Mouse (Mus musculus): ENCODE measurements at regions not wholly inside any gene's neighbourhood (a gene's known extent, or its start where the extent isn't known, plus 50 kb on each side); places are given as distances from the start of the nearest gene placed in this dataset.

- H3K27ac ChIP-seq (ENCODE audit: insufficient read depth, low read depth, low read length): no peak overlapping the region
- TF ChIP-seq CTCF (IDR thresholded peaks at IDR 0.05; ENCODE audit: low read depth, low read length) (no peak), POLR2A (IDR thresholded peaks at IDR 0.05; ENCODE audit: borderline replicate concordance, low read depth, low read length) (no peak)
- no peak overlapping the region for H3K4me3 ChIP-seq (ENCODE audit: insufficient read depth, low read length)
- H3K4me1 ChIP-seq (ENCODE audit: control insufficient read depth, insufficient read depth, low read length): peaks cover 14% of the 10 kb centered on the region
Observed at GRCm38 (mm10) chr6:127337398-127337871, 109.2 kb upstream of the Parp11 start.

DNA sequence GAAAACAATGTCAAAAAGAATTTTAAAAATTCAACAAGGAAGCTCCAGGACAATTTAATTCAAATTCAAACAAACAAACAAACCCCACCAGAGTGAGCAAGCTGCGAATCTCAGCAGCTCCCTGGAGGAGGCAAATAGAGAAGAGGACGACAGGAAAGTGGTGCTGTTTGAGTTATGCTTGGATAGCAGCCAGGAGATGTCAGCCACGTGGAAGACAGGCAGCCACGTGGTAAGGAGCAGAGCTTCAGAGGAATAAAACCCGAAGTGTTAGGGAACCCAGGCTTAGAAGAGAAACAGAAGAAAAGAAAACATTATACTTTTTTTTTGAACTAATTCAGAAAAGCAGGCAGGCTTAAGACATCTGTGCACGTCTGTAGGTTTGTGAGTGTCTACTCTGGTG, 108.2 kb upstream of the Parp11 start:
- Histone ChIP-seq H3K4me1 (ENCODE audit: control insufficient read depth, insufficient read depth, low read length) (peaks cover 14% of the 10 kb centered on the region), H3K27ac (ENCODE audit: insufficient read depth, low read depth, low read length) (no peak overlapping the region), H3K4me3 (ENCODE audit: insufficient read depth, low read length) (no peak overlapping the region)
- no peak for TF ChIP-seq POLR2A (IDR thresholded peaks at IDR 0.05; ENCODE audit: borderline replicate concordance, low read depth, low read length)
- TF ChIP-seq CTCF (IDR thresholded peaks at IDR 0.05; ENCODE audit: low read depth, low read length): no peak

DNA sequence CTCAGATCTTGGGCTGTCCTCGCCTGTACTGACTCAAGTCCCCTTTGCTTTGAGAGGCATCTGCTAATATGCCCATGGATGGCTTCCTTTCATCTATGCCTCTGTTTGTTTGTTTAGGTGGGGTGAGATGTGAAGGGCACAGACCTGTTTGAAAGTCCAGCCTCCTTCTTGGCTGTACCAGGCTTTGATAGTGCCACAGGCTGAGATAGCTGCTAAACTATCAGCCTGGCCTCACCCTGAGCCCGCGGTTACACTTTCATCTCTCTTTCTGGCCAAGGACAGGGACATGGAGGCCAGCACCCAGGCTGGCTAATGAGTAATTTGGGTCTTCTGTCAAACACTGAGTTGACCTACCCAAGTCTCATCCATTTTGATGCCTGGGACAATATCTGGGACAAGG, 105.0 kb upstream of the Parp11 start:
- TF ChIP-seq CTCF (IDR thresholded peaks at IDR 0.05; ENCODE audit: low read depth, low read length) (no peak), POLR2A (IDR thresholded peaks at IDR 0.05; ENCODE audit: borderline replicate concordance, low read depth, low read length) (no peak)
- H3K4me1 ChIP-seq (ENCODE audit: control insufficient read depth, insufficient read depth, low read length): peaks cover 14% of the 10 kb centered on the region
- H3K27ac ChIP-seq (ENCODE audit: insufficient read depth, low read depth, low read length): no peak overlapping the region
- H3K4me3 ChIP-seq (ENCODE audit: insufficient read depth, low read length): no peak overlapping the region

DNA sequence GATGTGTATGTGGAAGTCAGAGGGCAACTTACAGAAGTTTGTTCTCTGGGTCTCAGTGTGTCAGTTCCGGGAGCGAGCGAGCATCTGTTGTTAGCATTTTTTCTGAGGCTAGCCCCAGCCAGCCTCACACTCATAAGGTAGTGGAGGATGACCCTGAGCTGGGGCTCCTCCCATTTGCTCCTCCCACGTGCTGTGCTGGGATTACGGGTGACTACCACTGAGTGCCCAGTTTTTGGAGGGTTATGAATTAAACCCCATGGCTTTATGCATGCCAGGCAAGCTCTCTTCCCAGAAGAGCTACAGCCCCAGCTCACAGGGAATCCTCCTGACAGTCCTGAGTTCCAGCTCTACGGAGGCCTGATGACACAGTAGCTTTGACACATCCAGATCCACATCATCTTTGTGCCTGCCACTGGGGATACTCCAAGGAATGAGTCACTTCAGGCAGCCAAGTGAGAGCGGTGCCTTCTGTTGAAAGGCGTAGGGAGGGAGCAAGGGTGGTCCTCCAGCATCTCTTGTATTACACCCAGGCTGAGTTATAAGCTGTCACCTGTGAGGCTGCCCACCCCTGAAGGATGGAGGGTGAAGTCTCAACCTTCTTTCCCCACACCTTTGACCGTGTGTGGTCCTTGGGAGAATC, 97.8 kb upstream of the Parp11 start:
- no peak for TF ChIP-seq CTCF (IDR thresholded peaks at IDR 0.05; ENCODE audit: low read depth, low read length)
- no peak for TF ChIP-seq POLR2A (IDR thresholded peaks at IDR 0.05; ENCODE audit: borderline replicate concordance, low read depth, low read length)
- H3K4me1 ChIP-seq (ENCODE audit: control insufficient read depth, insufficient read depth, low read length): peaks cover 16% of the 10 kb centered on the region
- H3K4me3 ChIP-seq (ENCODE audit: insufficient read depth, low read length): no peak overlapping the region
- no peak overlapping the region for H3K27ac ChIP-seq (ENCODE audit: insufficient read depth, low read depth, low read length)

- TF ChIP-seq CTCF (IDR thresholded peaks at IDR 0.05; ENCODE audit: low read depth, low read length): no peak
- TF ChIP-seq POLR2A (IDR thresholded peaks at IDR 0.05; ENCODE audit: borderline replicate concordance, low read depth, low read length): no peak
- Histone ChIP-seq H3K4me1 (ENCODE audit: control insufficient read depth, insufficient read depth, low read length) (peaks cover 16% of the 10 kb centered on the region), H3K27ac (ENCODE audit: insufficient read depth, low read depth, low read length) (no peak overlapping the region), H3K4me3 (ENCODE audit: insufficient read depth, low read length) (no peak overlapping the region)
Observed at GRCm38 (mm10) chr6:127349479-127350110, 97.0 kb upstream of the Parp11 start.

DNA sequence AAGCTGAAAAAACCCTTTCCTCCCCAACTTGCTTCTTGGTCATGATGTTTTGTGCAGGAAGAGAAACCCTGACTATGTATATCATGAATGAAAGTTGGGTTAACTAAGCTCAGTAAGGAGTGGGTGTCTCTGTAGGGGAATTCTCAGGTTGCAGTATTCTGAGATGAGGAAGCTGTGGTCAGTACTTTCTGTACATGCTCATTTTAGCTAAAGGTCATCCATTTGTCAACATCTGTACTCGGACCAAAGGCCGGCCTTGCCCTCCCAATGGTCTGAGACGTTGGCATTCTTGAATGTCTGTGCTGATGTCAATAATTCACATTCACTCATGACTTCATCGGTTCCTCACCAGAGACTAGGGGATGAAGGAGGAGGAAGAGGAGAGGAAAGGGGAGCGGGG, 94.9 kb upstream of the Parp11 start:
- Histone ChIP-seq H3K4me1 (ENCODE audit: control insufficient read depth, insufficient read depth, low read length) (peaks cover 16% of the 10 kb centered on the region), H3K27ac (ENCODE audit: insufficient read depth, low read depth, low read length) (no peak overlapping the region), H3K4me3 (ENCODE audit: insufficient read depth, low read length) (no peak overlapping the region)
- TF ChIP-seq CTCF (IDR thresholded peaks at IDR 0.05; ENCODE audit: low read depth, low read length) (no peak), POLR2A (IDR thresholded peaks at IDR 0.05; ENCODE audit: borderline replicate concordance, low read depth, low read length) (no peak)

DNA sequence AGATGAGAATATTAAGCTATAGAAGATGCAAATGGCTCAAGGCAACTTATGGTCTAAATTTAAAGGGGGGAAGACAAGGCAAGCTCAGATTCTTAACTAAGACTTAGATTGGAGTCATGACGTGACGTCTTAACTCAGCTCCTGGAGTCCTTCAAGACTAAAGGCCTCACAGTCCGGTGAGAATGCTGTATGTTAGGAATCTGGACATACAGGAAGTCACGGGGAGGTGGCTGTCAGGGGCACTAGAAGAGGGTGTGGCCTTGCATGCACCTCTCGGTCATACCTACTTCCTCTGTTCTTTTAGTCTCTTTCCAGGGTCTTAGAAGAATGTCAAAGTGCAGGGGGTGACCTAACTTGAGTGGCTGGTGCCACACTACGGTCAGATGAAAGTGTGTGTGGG, 91.5 kb upstream of the Parp11 start:
- no peak overlapping the region for H3K4me3 ChIP-seq (ENCODE audit: insufficient read depth, low read length)
- no peak overlapping the region for H3K27ac ChIP-seq (ENCODE audit: insufficient read depth, low read depth, low read length)
- TF ChIP-seq CTCF (IDR thresholded peaks at IDR 0.05; ENCODE audit: low read depth, low read length) (no peak), POLR2A (IDR thresholded peaks at IDR 0.05; ENCODE audit: borderline replicate concordance, low read depth, low read length) (no peak)
- H3K4me1 ChIP-seq (ENCODE audit: control insufficient read depth, insufficient read depth, low read length): peaks cover 18% of the 10 kb centered on the region

DNA sequence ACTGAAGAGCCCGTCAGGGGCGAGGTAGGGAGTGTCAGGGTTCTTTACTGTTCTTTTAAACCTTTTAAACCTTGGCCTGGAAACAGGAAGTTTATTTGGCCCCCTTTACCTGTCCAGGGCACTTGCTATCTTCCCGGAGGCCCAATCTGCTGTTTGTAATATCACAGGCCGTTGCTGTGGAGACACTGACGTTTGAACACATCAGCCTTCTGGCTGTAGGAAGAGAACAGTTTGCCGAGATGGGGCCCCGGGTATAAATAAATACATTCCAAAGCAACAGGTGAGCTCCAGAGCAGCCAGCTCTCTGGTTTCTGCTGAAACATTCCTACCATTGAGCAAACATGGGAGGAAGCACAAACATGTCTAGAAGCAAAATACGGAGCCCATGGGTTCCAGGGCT, 90.2 kb upstream of the Parp11 start:
- Histone ChIP-seq H3K4me3 (ENCODE audit: insufficient read depth, low read length) (no peak overlapping the region), H3K4me1 (ENCODE audit: control insufficient read depth, insufficient read depth, low read length) (peaks cover 7% of the 10 kb centered on the region), H3K27ac (ENCODE audit: insufficient read depth, low read depth, low read length) (no peak overlapping the region)
- TF ChIP-seq CTCF (IDR thresholded peaks at IDR 0.05; ENCODE audit: low read depth, low read length) (no peak), POLR2A (IDR thresholded peaks at IDR 0.05; ENCODE audit: borderline replicate concordance, low read depth, low read length) (no peak)

DNA sequence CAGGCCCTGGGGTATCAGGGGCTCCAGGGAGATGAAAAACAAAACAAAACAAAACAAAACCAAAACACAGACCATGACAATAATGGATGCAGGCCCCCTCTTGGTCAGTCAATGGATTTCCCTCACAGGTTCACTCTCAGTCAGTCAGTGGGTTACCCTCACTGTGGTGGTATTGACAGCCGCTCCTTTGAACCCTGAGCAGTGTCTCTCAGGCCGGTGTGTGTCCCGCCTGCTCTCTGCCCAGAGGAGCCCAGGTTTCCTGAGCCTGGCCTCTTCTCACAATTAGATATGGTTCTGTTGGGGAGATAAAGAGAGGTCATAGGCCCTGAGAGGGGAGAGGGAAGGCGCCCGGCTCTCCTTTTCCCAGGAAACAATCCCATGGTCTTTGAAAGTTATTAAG, 87.8 kb upstream of the Parp11 start:
- no peak for TF ChIP-seq CTCF (IDR thresholded peaks at IDR 0.05; ENCODE audit: low read depth, low read length)
- no peak overlapping the region for H3K27ac ChIP-seq (ENCODE audit: insufficient read depth, low read depth, low read length)
- H3K4me3 ChIP-seq (ENCODE audit: insufficient read depth, low read length): no peak overlapping the region
- H3K4me1 ChIP-seq (ENCODE audit: control insufficient read depth, insufficient read depth, low read length): peaks cover 2% of the 10 kb centered on the region; the same call in 1 of the 2 replicates

DNA sequence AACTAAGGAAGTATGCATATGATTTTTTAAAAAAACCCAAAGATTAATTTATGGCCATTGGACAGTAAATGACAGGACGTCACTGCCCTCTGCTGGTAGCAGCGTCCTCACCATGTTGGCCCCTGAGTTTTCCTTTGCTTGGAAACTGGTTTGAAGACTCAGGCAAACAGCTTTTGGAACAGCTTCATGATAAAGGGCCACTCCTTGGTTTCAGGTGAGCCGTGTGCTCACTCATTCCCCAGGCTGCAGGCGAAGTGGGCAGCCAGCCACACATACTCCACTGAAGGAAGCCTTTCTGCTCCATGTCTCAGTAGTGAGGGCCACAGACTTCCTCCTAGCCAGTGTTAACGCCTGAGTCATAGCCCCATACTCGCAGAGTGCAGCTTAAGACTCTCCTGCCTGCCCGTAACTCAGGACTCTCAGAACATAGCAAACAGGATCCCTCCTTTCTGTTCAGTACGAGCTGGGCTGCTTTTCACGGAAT, 87.2 kb upstream of the Parp11 start:
- TF ChIP-seq CTCF (IDR thresholded peaks at IDR 0.05; ENCODE audit: low read depth, low read length): peak; percentile 94
- no peak for TF ChIP-seq POLR2A (IDR thresholded peaks at IDR 0.05; ENCODE audit: borderline replicate concordance, low read depth, low read length)
- H3K27ac ChIP-seq (ENCODE audit: insufficient read depth, low read depth, low read length): no peak overlapping the region
- H3K4me3 ChIP-seq (ENCODE audit: insufficient read depth, low read length): no peak overlapping the region
- peaks cover 2% of the 10 kb centered on the region; the same call in 1 of the 2 replicates for H3K4me1 ChIP-seq (ENCODE audit: control insufficient read depth, insufficient read depth, low read length)
